Mouse (Mus musculus): ENCODE data around the gene Arhgap10. TPM values are rescaled to one million over a fixed set of nuclear protein-coding genes. Genes with fewer than 3 reads are reported as not detected.

Gene Arhgap10
- polyA plus RNA-seq, 1 experiment = 17.6 TPM

- Histone ChIP-seq H3K36me3 (ENCODE audit: control insufficient read depth, insufficient read depth) (no peaks in the 10 kb centered on the region), H3K79me2 (ENCODE audit: control insufficient read depth, insufficient read depth) (peaks cover 89% of the 10 kb centered on the region), H3K27me3 (ENCODE audit: control insufficient read depth, insufficient read depth, insufficient read length) (no peaks in the 10 kb centered on the region), H3ac (ENCODE audit: control insufficient read depth, insufficient read length, low read depth) (no peak overlapping the region), H3K79me3 (ENCODE audit: low read depth) (peaks cover 59% of the 10 kb centered on the region), H3K4me3 (ENCODE audit: insufficient read depth, poor library complexity, severe bottlenecking) (no peak overlapping the region)
- TF ChIP-seq CEBPB (IDR thresholded peaks at IDR 0.05; ENCODE audit: low read depth) = no peak
- no peak for TF ChIP-seq CTCF (IDR thresholded peaks at IDR 0.05; ENCODE audit: control insufficient read depth, insufficient read depth, insufficient read length)
- no peak for TF ChIP-seq MAX (IDR thresholded peaks at IDR 0.05)
- TF ChIP-seq FOSL1 (IDR thresholded peaks at IDR 0.05; ENCODE audit: insufficient read depth, low read length, poor library complexity, severe bottlenecking) = peak; percentile 48
These were observed 23.1 kb downstream of the Arhgap10 start for GRCm38 (mm10) chr8:77494376-77495328.

GRCm38 (mm10) chr8:77492356-77493058 is 25.2 kb downstream of the Arhgap10 start:
- H3K79me2 ChIP-seq (ENCODE audit: control insufficient read depth, insufficient read depth) = peaks cover 89% of the 10 kb centered on the region
- H3K79me3 ChIP-seq (ENCODE audit: low read depth) = peaks cover 56% of the 10 kb centered on the region
- H3K36me3 ChIP-seq (ENCODE audit: control insufficient read depth, insufficient read depth) = no peaks in the 10 kb centered on the region
- TF ChIP-seq CTCF (IDR thresholded peaks at IDR 0.05; ENCODE audit: control insufficient read depth, insufficient read depth, insufficient read length) (no peak), MYOG (IDR thresholded peaks at IDR 0.05; ENCODE audit: control insufficient read depth, extremely low read depth, insufficient read length) (no peak), CEBPB (IDR thresholded peaks at IDR 0.05; ENCODE audit: low read depth) (peak; percentile 24), FOSL1 (IDR thresholded peaks at IDR 0.05; ENCODE audit: insufficient read depth, low read length, poor library complexity, severe bottlenecking) (no peak), USF1 (IDR thresholded peaks at IDR 0.05; ENCODE audit: low read depth) (no peak), MYOD1 (IDR thresholded peaks at IDR 0.05; ENCODE audit: control insufficient read depth, insufficient read length, low read depth) (peak; percentile 79), MAX (IDR thresholded peaks at IDR 0.05) (no peak)
- no peaks in the 10 kb centered on the region for H3K27me3 ChIP-seq (ENCODE audit: control insufficient read depth, insufficient read depth, insufficient read length)
- no peak overlapping the region for H3K4me3 ChIP-seq (ENCODE audit: insufficient read depth, poor library complexity, severe bottlenecking)
- no peak overlapping the region for H3ac ChIP-seq (ENCODE audit: control insufficient read depth, insufficient read length, low read depth)

GRCm38 (mm10) chr8:77491231-77491923 is 26.4 kb downstream of the Arhgap10 start:
- TF ChIP-seq MYOG (IDR thresholded peaks at IDR 0.05; ENCODE audit: control insufficient read depth, extremely low read depth, insufficient read length) (no peak), MYOD1 (IDR thresholded peaks at IDR 0.05; ENCODE audit: control insufficient read depth, insufficient read length, low read depth) (no peak), USF1 (IDR thresholded peaks at IDR 0.05; ENCODE audit: low read depth) (no peak), CEBPB (IDR thresholded peaks at IDR 0.05; ENCODE audit: low read depth) (no peak)
- no peaks in the 10 kb centered on the region for H3K27me3 ChIP-seq (ENCODE audit: control insufficient read depth, insufficient read depth, insufficient read length)
- no peaks in the 10 kb centered on the region for H3K36me3 ChIP-seq (ENCODE audit: control insufficient read depth, insufficient read depth)
- peaks cover 59% of the 10 kb centered on the region for H3K79me3 ChIP-seq (ENCODE audit: low read depth)
- H3K79me2 ChIP-seq (ENCODE audit: control insufficient read depth, insufficient read depth) = peaks cover 89% of the 10 kb centered on the region
- H3K4me3 ChIP-seq (ENCODE audit: insufficient read depth, poor library complexity, severe bottlenecking) = no peak overlapping the region
- no peak overlapping the region for H3ac ChIP-seq (ENCODE audit: control insufficient read depth, insufficient read length, low read depth)

GRCm38 (mm10) chr8:77490095-77490781 is 27.5 kb downstream of the Arhgap10 start:
- Histone ChIP-seq H3K4me3 (ENCODE audit: insufficient read depth, poor library complexity, severe bottlenecking) (no peak overlapping the region), H3K79me3 (ENCODE audit: low read depth) (peaks cover 60% of the 10 kb centered on the region), H3ac (ENCODE audit: control insufficient read depth, insufficient read length, low read depth) (no peak overlapping the region), H3K79me2 (ENCODE audit: control insufficient read depth, insufficient read depth) (peaks cover 89% of the 10 kb centered on the region), H3K36me3 (ENCODE audit: control insufficient read depth, insufficient read depth) (no peaks in the 10 kb centered on the region), H3K27me3 (ENCODE audit: control insufficient read depth, insufficient read depth, insufficient read length) (no peaks in the 10 kb centered on the region)
- no peak for TF ChIP-seq MAX (IDR thresholded peaks at IDR 0.05)
- TF ChIP-seq CTCF (IDR thresholded peaks at IDR 0.05; ENCODE audit: control insufficient read depth, insufficient read depth, insufficient read length) = no peak
- TF ChIP-seq MYOD1 (IDR thresholded peaks at IDR 0.05; ENCODE audit: control insufficient read depth, insufficient read length, low read depth) = no peak
- TF ChIP-seq FOSL1 (IDR thresholded peaks at IDR 0.05; ENCODE audit: insufficient read depth, low read length, poor library complexity, severe bottlenecking) = no peak
- no peak for TF ChIP-seq CEBPB (IDR thresholded peaks at IDR 0.05; ENCODE audit: low read depth)
- no peak for TF ChIP-seq MYOG (IDR thresholded peaks at IDR 0.05; ENCODE audit: control insufficient read depth, extremely low read depth, insufficient read length)
- TF ChIP-seq USF1 (IDR thresholded peaks at IDR 0.05; ENCODE audit: low read depth) = no peak

- Histone ChIP-seq H3K4me3 (ENCODE audit: insufficient read depth, poor library complexity, severe bottlenecking) (no peak overlapping the region), H3K79me2 (ENCODE audit: control insufficient read depth, insufficient read depth) (peaks cover 97% of the 10 kb centered on the region), H3K79me3 (ENCODE audit: low read depth) (peaks cover 69% of the 10 kb centered on the region), H3K36me3 (ENCODE audit: control insufficient read depth, insufficient read depth) (no peaks in the 10 kb centered on the region), H3K27me3 (ENCODE audit: control insufficient read depth, insufficient read depth, insufficient read length) (no peaks in the 10 kb centered on the region), H3ac (ENCODE audit: control insufficient read depth, insufficient read length, low read depth) (no peak overlapping the region)
- TF ChIP-seq FOSL1 (IDR thresholded peaks at IDR 0.05; ENCODE audit: insufficient read depth, low read length, poor library complexity, severe bottlenecking) = no peak
- TF ChIP-seq CTCF (IDR thresholded peaks at IDR 0.05; ENCODE audit: control insufficient read depth, insufficient read depth, insufficient read length) = no peak
- TF ChIP-seq CEBPB (IDR thresholded peaks at IDR 0.05; ENCODE audit: low read depth) = no peak
- no peak for TF ChIP-seq MYOD1 (IDR thresholded peaks at IDR 0.05; ENCODE audit: control insufficient read depth, insufficient read length, low read depth)
- no peak for TF ChIP-seq USF1 (IDR thresholded peaks at IDR 0.05; ENCODE audit: low read depth)
- no peak for TF ChIP-seq MYOG (IDR thresholded peaks at IDR 0.05; ENCODE audit: control insufficient read depth, extremely low read depth, insufficient read length)
- TF ChIP-seq MAX (IDR thresholded peaks at IDR 0.05) = no peak
These were observed 28.5 kb downstream of the Arhgap10 start for GRCm38 (mm10) chr8:77489235-77489634.
